Mouse (Mus musculus) heart, postnatal 0 days (tissue): ENCODE measurements around the gene Arhgap15.

ENCODE experiments used
- CTCF ChIP-seq: IDR thresholded peaks from 2 replicates; pipeline ENCODE4 v1.5.1; 2016; ENCODE audit warnings: antibody characterized with exemption, control low read depth, low read depth
- EP300 ChIP-seq: IDR thresholded peaks from 2 replicates; pipeline ENCODE4 v1.6.1; 2016; ENCODE audit warnings: antibody characterized with exemption, low read depth

DNA sequence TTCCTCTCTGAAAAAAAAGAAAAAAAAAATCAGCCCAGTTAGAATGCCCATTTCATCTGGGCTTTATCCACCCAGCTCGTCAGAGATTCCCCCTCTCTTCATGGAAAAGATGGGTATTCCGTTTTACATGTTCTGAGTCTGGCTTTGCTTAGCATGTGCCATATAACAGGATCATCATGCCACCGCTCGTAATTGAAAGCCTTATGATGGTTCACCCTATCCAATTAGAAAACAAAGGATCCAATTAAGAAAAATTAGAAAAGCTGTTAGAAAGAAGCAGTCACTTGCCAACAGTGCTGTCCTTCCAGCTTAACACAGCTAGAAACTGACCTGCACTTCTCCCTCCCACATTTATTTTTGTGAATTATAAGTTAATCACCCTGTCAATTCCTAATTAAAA lies 640.9 kb downstream of the Arhgap15 start:
- TF ChIP-seq EP300 (no peak), CTCF (no peak)
